Mouse (Mus musculus): ENCODE measurements around the gene Cenpu. TPM values are rescaled to one million over a fixed set of nuclear protein-coding genes. Genes with fewer than 3 reads are reported as not detected.

Cenpu gene
- polyA plus RNA-seq, 1 experiment from 2014 or later = 19.6 TPM

DNA sequence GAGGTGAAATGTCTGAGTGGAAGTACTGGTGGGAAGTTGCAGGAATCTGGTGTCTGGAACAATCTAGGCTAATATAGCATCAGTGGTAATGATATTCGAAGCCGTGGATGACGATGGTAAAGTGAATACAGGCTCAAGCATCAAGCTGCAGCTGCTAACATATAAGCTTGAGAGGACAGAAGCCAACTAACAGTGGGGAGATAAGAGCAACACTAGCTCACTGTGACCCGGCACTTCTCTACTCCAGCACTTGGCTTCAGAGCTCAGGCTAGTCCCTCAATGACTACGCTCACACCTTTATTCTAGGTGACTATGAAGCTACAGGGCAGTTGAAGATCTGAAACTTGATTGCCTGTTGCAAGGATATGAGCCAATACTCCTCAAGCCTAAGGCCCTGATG lies 46.9 kb downstream of the Cenpu start:
- ATAC-seq = no peak

GRCm38 (mm10) chr8:46599314-46599904 lies 47.6 kb downstream of the Cenpu start:
- 0 out of 2 replicates have a peak, but pooled peaks cover 2% of the 10 kb centered on the region for H3K36me3 ChIP-seq (ENCODE audit: control insufficient read depth, insufficient read depth, low read length)
- H3K4me2 ChIP-seq (ENCODE audit: low read length) = no peak overlapping the region
- 95% methylated on average over 7 of the region's 7 CpGs for WGBS
- H3K9ac ChIP-seq (ENCODE audit: low read length) = no peak overlapping the region
- no peaks in the 10 kb centered on the region for H3K9me3 ChIP-seq (replicated peaks; ENCODE audit: control insufficient read depth, low read length)
- DNase-seq (ENCODE audit: low spot score) (no peak), ATAC-seq (no peak)
- no peak overlapping the region for H3K27ac ChIP-seq (ENCODE audit: low read depth, low read length)
- no peaks in the 10 kb centered on the region for H3K27me3 ChIP-seq (replicated peaks; ENCODE audit: control insufficient read depth, insufficient read depth, low read length)
- no peaks in the 10 kb centered on the region for H3K4me1 ChIP-seq (ENCODE audit: control insufficient read depth, insufficient read depth, low read length)
- no peak overlapping the region for H3K4me3 ChIP-seq (ENCODE audit: low read depth, low read length)

More for the DNA sequence above, 46.9 kb downstream of the Cenpu start:
- Histone ChIP-seq H3K9me3 (replicated peaks; ENCODE audit: control insufficient read depth, low read length) (no peaks in the 10 kb centered on the region), H3K36me3 (ENCODE audit: control insufficient read depth, insufficient read depth, low read length) (0 out of 2 replicates have a peak, but pooled peaks cover 2% of the 10 kb centered on the region), H3K4me2 (ENCODE audit: low read length) (no peak overlapping the region), H3K4me3 (ENCODE audit: low read depth, low read length) (no peak overlapping the region), H3K9ac (ENCODE audit: low read length) (no peak overlapping the region), H3K4me1 (ENCODE audit: control insufficient read depth, insufficient read depth, low read length) (no peaks in the 10 kb centered on the region), H3K27me3 (replicated peaks; ENCODE audit: control insufficient read depth, insufficient read depth, low read length) (no peaks in the 10 kb centered on the region), H3K27ac (ENCODE audit: low read depth, low read length) (no peak overlapping the region)
- 96% methylated on average over 5 of the region's 5 CpGs for WGBS
- DNase-seq (ENCODE audit: low spot score) = no peak

- Histone ChIP-seq H3K4me1 (ENCODE audit: control insufficient read depth, insufficient read depth, low read length) (no peaks in the 10 kb centered on the region), H3K27ac (ENCODE audit: low read depth, low read length) (no peak overlapping the region), H3K4me2 (ENCODE audit: low read length) (no peak overlapping the region), H3K9ac (ENCODE audit: low read length) (no peak overlapping the region), H3K27me3 (replicated peaks; ENCODE audit: control insufficient read depth, insufficient read depth, low read length) (no peaks in the 10 kb centered on the region), H3K9me3 (replicated peaks; ENCODE audit: control insufficient read depth, low read length) (no peaks in the 10 kb centered on the region), H3K36me3 (ENCODE audit: control insufficient read depth, insufficient read depth, low read length) (peaks cover 7% of the 10 kb centered on the region; the same call in 1 of the 2 replicates), H3K4me3 (ENCODE audit: low read depth, low read length) (no peak overlapping the region)
- no peak for ATAC-seq
- 74% methylated on average over 10 of the region's 10 CpGs for WGBS
- DNase-seq (ENCODE audit: low spot score) = no peak
These were observed 49.3 kb downstream of the Cenpu start for GRCm38 (mm10) chr8:46600959-46601707.

DNA sequence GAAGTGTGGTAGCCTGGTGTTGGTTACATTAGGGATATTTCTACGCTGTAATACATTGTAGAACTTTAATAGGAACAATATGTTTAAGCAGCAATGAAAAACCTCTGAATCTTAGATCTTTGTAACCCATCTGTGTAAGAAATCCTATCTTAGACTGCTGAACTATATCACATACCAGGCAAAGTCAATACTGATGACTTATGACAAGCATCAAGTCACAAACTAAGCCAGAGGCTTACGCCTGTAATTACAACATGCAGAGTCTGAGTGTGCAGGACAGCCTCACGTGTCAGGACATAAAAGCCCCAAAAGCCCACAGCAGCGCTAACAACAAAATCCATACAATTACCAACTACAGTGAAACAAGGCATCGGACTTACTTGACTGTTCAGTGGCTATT lies 51.8 kb downstream of the Cenpu start:
- no peak for ATAC-seq
- Histone ChIP-seq H3K4me1 (ENCODE audit: control insufficient read depth, insufficient read depth, low read length) (no peaks in the 10 kb centered on the region), H3K27me3 (replicated peaks; ENCODE audit: control insufficient read depth, insufficient read depth, low read length) (no peaks in the 10 kb centered on the region), H3K36me3 (ENCODE audit: control insufficient read depth, insufficient read depth, low read length) (peaks cover 9% of the 10 kb centered on the region; the same call in 1 of the 2 replicates), H3K9me3 (replicated peaks; ENCODE audit: control insufficient read depth, low read length) (no peaks in the 10 kb centered on the region), H3K9ac (ENCODE audit: low read length) (no peak overlapping the region), H3K4me3 (ENCODE audit: low read depth, low read length) (no peak overlapping the region), H3K4me2 (ENCODE audit: low read length) (no peak overlapping the region), H3K27ac (ENCODE audit: low read depth, low read length) (no peak overlapping the region)
- DNase-seq (ENCODE audit: low spot score) = no peak
- WGBS = 89% methylated on average over 5 of the region's 5 CpGs

GRCm38 (mm10) chr8:46606930-46607329 lies 55.1 kb downstream of the Cenpu start:
- Histone ChIP-seq H3K4me3 (ENCODE audit: low read depth, low read length) (no peak overlapping the region), H3K4me1 (ENCODE audit: control insufficient read depth, insufficient read depth, low read length) (no peaks in the 10 kb centered on the region), H3K9me3 (replicated peaks; ENCODE audit: control insufficient read depth, low read length) (no peaks in the 10 kb centered on the region), H3K4me2 (ENCODE audit: low read length) (no peak overlapping the region), H3K9ac (ENCODE audit: low read length) (no peak overlapping the region), H3K27ac (ENCODE audit: low read depth, low read length) (no peak overlapping the region), H3K36me3 (ENCODE audit: control insufficient read depth, insufficient read depth, low read length) (peaks cover 7% of the 10 kb centered on the region; the same call in 1 of the 2 replicates), H3K27me3 (replicated peaks; ENCODE audit: control insufficient read depth, insufficient read depth, low read length) (no peaks in the 10 kb centered on the region)
- WGBS = 76% methylated on average over 1 of the region's 1 CpGs
- DNase-seq (ENCODE audit: low spot score) = no peak
- no peak for ATAC-seq

- Histone ChIP-seq H3K27me3 (replicated peaks; ENCODE audit: control insufficient read depth, insufficient read depth, low read length) (no peaks in the 10 kb centered on the region), H3K9ac (ENCODE audit: low read length) (no peak overlapping the region), H3K9me3 (replicated peaks; ENCODE audit: control insufficient read depth, low read length) (no peaks in the 10 kb centered on the region), H3K36me3 (ENCODE audit: control insufficient read depth, insufficient read depth, low read length) (0 out of 2 replicates have a peak, but pooled peaks cover 2% of the 10 kb centered on the region), H3K4me3 (ENCODE audit: low read depth, low read length) (no peak overlapping the region), H3K27ac (ENCODE audit: low read depth, low read length) (no peak overlapping the region), H3K4me1 (ENCODE audit: control insufficient read depth, insufficient read depth, low read length) (no peaks in the 10 kb centered on the region), H3K4me2 (ENCODE audit: low read length) (no peak overlapping the region)
- no peak for ATAC-seq
- 91% methylated on average over 8 of the region's 8 CpGs for WGBS
- no peak for DNase-seq (ENCODE audit: low spot score)
These were observed 59.7 kb downstream of the Cenpu start for GRCm38 (mm10) chr8:46611557-46611956.

DNA sequence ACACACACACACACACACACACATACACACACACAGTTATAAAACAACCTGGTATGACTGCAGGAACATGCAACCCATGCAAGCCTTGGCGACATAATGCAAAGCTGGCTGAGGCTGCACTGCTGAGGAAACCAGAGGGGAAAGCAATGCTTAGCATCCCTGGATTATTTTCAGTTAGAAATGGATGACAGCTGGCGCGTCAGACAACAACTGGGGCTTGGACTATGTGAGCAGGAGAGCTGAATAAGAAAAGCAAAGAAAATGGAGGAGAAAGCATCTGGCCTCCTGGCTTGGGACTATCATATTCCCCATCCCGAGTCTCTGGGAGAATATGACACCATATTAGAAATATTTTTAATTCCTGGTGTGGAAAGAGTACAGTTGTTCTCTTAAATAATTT lies 61.1 kb downstream of the Cenpu start:
- ATAC-seq (no peak), DNase-seq (ENCODE audit: low spot score) (no peak)
- Histone ChIP-seq H3K27ac (ENCODE audit: low read depth, low read length) (no peak overlapping the region), H3K4me3 (ENCODE audit: low read depth, low read length) (no peak overlapping the region), H3K9me3 (replicated peaks; ENCODE audit: control insufficient read depth, low read length) (no peaks in the 10 kb centered on the region), H3K9ac (ENCODE audit: low read length) (no peak overlapping the region), H3K4me2 (ENCODE audit: low read length) (no peak overlapping the region), H3K27me3 (replicated peaks; ENCODE audit: control insufficient read depth, insufficient read depth, low read length) (no peaks in the 10 kb centered on the region), H3K36me3 (ENCODE audit: control insufficient read depth, insufficient read depth, low read length) (no peaks in the 10 kb centered on the region), H3K4me1 (ENCODE audit: control insufficient read depth, insufficient read depth, low read length) (no peaks in the 10 kb centered on the region)
- WGBS = 87% methylated on average over 4 of the region's 4 CpGs

GRCm38 (mm10) chr8:46613377-46613776 lies 61.5 kb downstream of the Cenpu start:
- Histone ChIP-seq H3K9ac (ENCODE audit: low read length) (no peak overlapping the region), H3K4me2 (ENCODE audit: low read length) (no peak overlapping the region), H3K27me3 (replicated peaks; ENCODE audit: control insufficient read depth, insufficient read depth, low read length) (no peaks in the 10 kb centered on the region), H3K27ac (ENCODE audit: low read depth, low read length) (no peak overlapping the region), H3K36me3 (ENCODE audit: control insufficient read depth, insufficient read depth, low read length) (no peaks in the 10 kb centered on the region), H3K4me1 (ENCODE audit: control insufficient read depth, insufficient read depth, low read length) (no peaks in the 10 kb centered on the region), H3K9me3 (replicated peaks; ENCODE audit: control insufficient read depth, low read length) (no peaks in the 10 kb centered on the region), H3K4me3 (ENCODE audit: low read depth, low read length) (no peak overlapping the region)
- ATAC-seq (no peak), DNase-seq (ENCODE audit: low spot score) (no peak)
- WGBS = 60% methylated on average over 4 of the region's 4 CpGs

DNA sequence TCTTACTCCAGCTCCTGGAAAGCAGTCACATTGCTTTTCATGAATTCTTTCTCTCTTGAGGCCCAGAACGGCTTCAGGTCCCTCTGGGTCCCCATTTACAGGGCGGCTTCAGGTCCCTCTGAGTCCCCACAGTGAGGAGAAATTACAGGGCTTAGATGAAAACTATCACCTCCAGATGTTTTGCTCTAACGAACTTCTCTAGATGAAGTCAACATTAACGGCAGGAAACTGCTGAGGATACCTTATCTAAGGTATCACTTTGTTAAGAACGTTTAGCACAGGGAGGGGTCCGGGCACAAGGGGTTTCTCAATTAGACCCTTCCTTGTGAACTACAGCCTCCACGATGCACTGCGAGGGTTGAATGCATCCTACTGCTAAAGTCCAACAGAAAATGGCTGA lies 64.1 kb downstream of the Cenpu start:
- H3K36me3 ChIP-seq (ENCODE audit: control insufficient read depth, insufficient read depth, low read length) = no peaks in the 10 kb centered on the region
- no peaks in the 10 kb centered on the region for H3K9me3 ChIP-seq (replicated peaks; ENCODE audit: control insufficient read depth, low read length)
- WGBS = 89% methylated on average over 8 of the region's 8 CpGs
- H3K9ac ChIP-seq (ENCODE audit: low read length) = no peak overlapping the region
- H3K4me3 ChIP-seq (ENCODE audit: low read depth, low read length) = no peak overlapping the region
- H3K27me3 ChIP-seq (replicated peaks; ENCODE audit: control insufficient read depth, insufficient read depth, low read length) = no peaks in the 10 kb centered on the region
- ATAC-seq (no peak), DNase-seq (ENCODE audit: low spot score) (no peak)
- no peak overlapping the region for H3K27ac ChIP-seq (ENCODE audit: low read depth, low read length)
- no peak overlapping the region for H3K4me2 ChIP-seq (ENCODE audit: low read length)
- H3K4me1 ChIP-seq (ENCODE audit: control insufficient read depth, insufficient read depth, low read length) = peaks cover 12% of the 10 kb centered on the region

All from forebrain, embryonic 14.5 days (tissue).